Mouse (Mus musculus): Measurements from ENCODE around the gene Prtn3. TPM values are rescaled to one million over a fixed set of nuclear protein-coding genes. Genes with fewer than 3 reads are reported as not detected.

Prtn3 gene
- polyA plus RNA-seq, 1 experiment from 2014 or later: 9.4 TPM

GRCm38 (mm10) chr10:79857894-79858293 is 16.4 kb upstream of the Prtn3 start:
- peaks cover 29% of the 10 kb centered on the region for H3K36me3 ChIP-seq (ENCODE audit: control insufficient read depth, insufficient read depth, low read length)
- H3K27me3 ChIP-seq (ENCODE audit: control insufficient read depth, insufficient read depth, low read length): no peaks in the 10 kb centered on the region
- no peaks in the 10 kb centered on the region for H3K9me3 ChIP-seq (ENCODE audit: control insufficient read depth, low read length)
- H3K4me3 ChIP-seq (ENCODE audit: low read depth, low read length): peak overlapping the region; percentile 15
- DNase-seq (ENCODE audit: low spot score) (no peak), ATAC-seq (ENCODE audit: low FRiP score) (no peak)
- H3K9ac ChIP-seq (ENCODE audit: low read depth, low read length): 0 out of 2 replicates have a peak overlapping the region, but pooled peaks have one; percentile 96
- H3K4me1 ChIP-seq (replicated peaks; ENCODE audit: control insufficient read depth, insufficient read depth, low read length): peaks cover 24% of the 10 kb centered on the region
- 87% methylated on average over 2 of the region's 2 CpGs for WGBS
- peak overlapping the region; percentile 99 for H3K4me2 ChIP-seq (replicated peaks; ENCODE audit: low read depth, low read length)
- H3K27ac ChIP-seq (ENCODE audit: low read depth, low read length): peak overlapping the region; percentile 24; the same call in 1 of the 2 replicates

GRCm38 (mm10) chr10:79858416-79859074 is 15.7 kb upstream of the Prtn3 start:
- peak overlapping the region; percentile 24; the same call in 1 of the 2 replicates for H3K27ac ChIP-seq (ENCODE audit: low read depth, low read length)
- H3K4me1 ChIP-seq (replicated peaks; ENCODE audit: control insufficient read depth, insufficient read depth, low read length): peaks cover 24% of the 10 kb centered on the region
- 71% methylated on average over 16 of the region's 17 CpGs for WGBS
- no peak overlapping the region for H3K9ac ChIP-seq (ENCODE audit: low read depth, low read length)
- H3K9me3 ChIP-seq (ENCODE audit: control insufficient read depth, low read length): no peaks in the 10 kb centered on the region
- ATAC-seq (ENCODE audit: low FRiP score) (no peak), DNase-seq (ENCODE audit: low spot score) (no peak)
- H3K4me2 ChIP-seq (replicated peaks; ENCODE audit: low read depth, low read length): no peak overlapping the region
- H3K27me3 ChIP-seq (ENCODE audit: control insufficient read depth, insufficient read depth, low read length): no peaks in the 10 kb centered on the region
- no peak overlapping the region for H3K4me3 ChIP-seq (ENCODE audit: low read depth, low read length)
- peaks cover 29% of the 10 kb centered on the region for H3K36me3 ChIP-seq (ENCODE audit: control insufficient read depth, insufficient read depth, low read length)

GRCm38 (mm10) chr10:79859116-79859515 is 15.2 kb upstream of the Prtn3 start:
- 95% methylated on average over 11 of the region's 11 CpGs for WGBS
- no peak overlapping the region for H3K4me2 ChIP-seq (replicated peaks; ENCODE audit: low read depth, low read length)
- peaks cover 29% of the 10 kb centered on the region for H3K36me3 ChIP-seq (ENCODE audit: control insufficient read depth, insufficient read depth, low read length)
- ATAC-seq (ENCODE audit: low FRiP score): no peak
- H3K9ac ChIP-seq (ENCODE audit: low read depth, low read length): no peak overlapping the region
- H3K4me3 ChIP-seq (ENCODE audit: low read depth, low read length): no peak overlapping the region
- no peaks in the 10 kb centered on the region for H3K27me3 ChIP-seq (ENCODE audit: control insufficient read depth, insufficient read depth, low read length)
- H3K9me3 ChIP-seq (ENCODE audit: control insufficient read depth, low read length): no peaks in the 10 kb centered on the region
- DNase-seq (ENCODE audit: low spot score): no peak
- no peak overlapping the region for H3K27ac ChIP-seq (ENCODE audit: low read depth, low read length)
- H3K4me1 ChIP-seq (replicated peaks; ENCODE audit: control insufficient read depth, insufficient read depth, low read length): peaks cover 24% of the 10 kb centered on the region

GRCm38 (mm10) chr10:79860079-79860911 is 14.0 kb upstream of the Prtn3 start:
- ATAC-seq (ENCODE audit: low FRiP score) (no peak), DNase-seq (ENCODE audit: low spot score) (no peak)
- 94% methylated on average over 26 of the region's 26 CpGs for WGBS
- no peaks in the 10 kb centered on the region for H3K9me3 ChIP-seq (ENCODE audit: control insufficient read depth, low read length)
- H3K4me2 ChIP-seq (replicated peaks; ENCODE audit: low read depth, low read length): no peak overlapping the region
- H3K27me3 ChIP-seq (ENCODE audit: control insufficient read depth, insufficient read depth, low read length): no peaks in the 10 kb centered on the region
- peaks cover 29% of the 10 kb centered on the region for H3K36me3 ChIP-seq (ENCODE audit: control insufficient read depth, insufficient read depth, low read length)
- peaks cover 24% of the 10 kb centered on the region for H3K4me1 ChIP-seq (replicated peaks; ENCODE audit: control insufficient read depth, insufficient read depth, low read length)
- no peak overlapping the region for H3K27ac ChIP-seq (ENCODE audit: low read depth, low read length)
- H3K4me3 ChIP-seq (ENCODE audit: low read depth, low read length): no peak overlapping the region
- no peak overlapping the region for H3K9ac ChIP-seq (ENCODE audit: low read depth, low read length)

GRCm38 (mm10) chr10:79861230-79862048 is 12.8 kb upstream of the Prtn3 start:
- Histone ChIP-seq H3K27ac (ENCODE audit: low read depth, low read length) (peak overlapping the region; percentile 17; the same call in 1 of the 2 replicates), H3K27me3 (ENCODE audit: control insufficient read depth, insufficient read depth, low read length) (no peaks in the 10 kb centered on the region), H3K9me3 (ENCODE audit: control insufficient read depth, low read length) (no peaks in the 10 kb centered on the region), H3K4me2 (replicated peaks; ENCODE audit: low read depth, low read length) (no peak overlapping the region), H3K9ac (ENCODE audit: low read depth, low read length) (no peak overlapping the region), H3K4me3 (ENCODE audit: low read depth, low read length) (no peak overlapping the region), H3K4me1 (replicated peaks; ENCODE audit: control insufficient read depth, insufficient read depth, low read length) (peaks cover 18% of the 10 kb centered on the region), H3K36me3 (ENCODE audit: control insufficient read depth, insufficient read depth, low read length) (peaks cover 31% of the 10 kb centered on the region)
- no peak for DNase-seq (ENCODE audit: low spot score)
- WGBS: 82% methylated on average over 25 of the region's 25 CpGs
- no peak for ATAC-seq (ENCODE audit: low FRiP score)

- no peaks in the 10 kb centered on the region for H3K9me3 ChIP-seq (ENCODE audit: control insufficient read depth, low read length)
- peaks cover 12% of the 10 kb centered on the region for H3K4me1 ChIP-seq (replicated peaks; ENCODE audit: control insufficient read depth, insufficient read depth, low read length)
- no peak for DNase-seq (ENCODE audit: low spot score)
- H3K4me2 ChIP-seq (replicated peaks; ENCODE audit: low read depth, low read length): no peak overlapping the region
- H3K27me3 ChIP-seq (ENCODE audit: control insufficient read depth, insufficient read depth, low read length): no peaks in the 10 kb centered on the region
- ATAC-seq (ENCODE audit: low FRiP score): no peak
- no peak overlapping the region for H3K9ac ChIP-seq (ENCODE audit: low read depth, low read length)
- WGBS: 92% methylated on average over 23 of the region's 23 CpGs
- H3K36me3 ChIP-seq (ENCODE audit: control insufficient read depth, insufficient read depth, low read length): peaks cover 32% of the 10 kb centered on the region
- no peak overlapping the region for H3K27ac ChIP-seq (ENCODE audit: low read depth, low read length)
- H3K4me3 ChIP-seq (ENCODE audit: low read depth, low read length): no peak overlapping the region
Observed at GRCm38 (mm10) chr10:79862049-79862788, 12.1 kb upstream of the Prtn3 start.

GRCm38 (mm10) chr10:79862925-79863324 is 11.4 kb upstream of the Prtn3 start:
- H3K4me1 ChIP-seq (replicated peaks; ENCODE audit: control insufficient read depth, insufficient read depth, low read length): peaks cover 6% of the 10 kb centered on the region
- H3K4me3 ChIP-seq (ENCODE audit: low read depth, low read length): no peak overlapping the region
- peaks cover 31% of the 10 kb centered on the region for H3K36me3 ChIP-seq (ENCODE audit: control insufficient read depth, insufficient read depth, low read length)
- no peak for ATAC-seq (ENCODE audit: low FRiP score)
- no peaks in the 10 kb centered on the region for H3K9me3 ChIP-seq (ENCODE audit: control insufficient read depth, low read length)
- no peak overlapping the region for H3K27ac ChIP-seq (ENCODE audit: low read depth, low read length)
- H3K9ac ChIP-seq (ENCODE audit: low read depth, low read length): no peak overlapping the region
- H3K27me3 ChIP-seq (ENCODE audit: control insufficient read depth, insufficient read depth, low read length): no peaks in the 10 kb centered on the region
- no peak for DNase-seq (ENCODE audit: low spot score)
- 74% methylated on average over 10 of the region's 10 CpGs for WGBS
- H3K4me2 ChIP-seq (replicated peaks; ENCODE audit: low read depth, low read length): no peak overlapping the region
